Mouse (Mus musculus): ENCODE measurements around the gene Akap2. TPM values are rescaled to one million over a fixed set of nuclear protein-coding genes. Genes with fewer than 3 reads are reported as not detected.

The Akap2 gene
- polyA plus RNA-seq, 1 experiment from 2014 or later, result 99.3 TPM

DNA sequence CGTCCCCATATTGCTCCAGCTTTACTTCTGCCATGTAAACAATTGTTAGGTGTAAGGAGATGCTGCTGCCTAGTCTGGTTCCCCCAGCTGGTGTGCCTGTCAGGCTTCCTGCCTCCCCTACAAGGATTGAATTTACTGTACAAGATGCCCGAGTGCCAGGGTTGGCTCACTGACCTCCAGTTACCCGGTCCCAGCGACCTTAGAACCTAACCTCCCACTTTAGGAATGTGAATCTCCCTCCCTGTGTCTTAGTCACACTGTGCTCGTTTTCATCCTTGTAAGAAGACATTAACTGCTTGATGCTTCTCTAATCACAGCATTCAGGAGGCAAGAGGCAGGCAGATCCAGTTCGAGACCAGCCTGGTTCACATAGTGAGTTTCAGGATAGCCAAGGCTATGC, 143.7 kb downstream of the Akap2 start:
- no peak for DNase-seq (ENCODE audit: low read depth, low spot score)
- H3K27me3 ChIP-seq, result no peaks in the 10 kb centered on the region
- CTCF ChIA-PET, result no interaction called here
- ATAC-seq, result peak; percentile 44
- in situ Hi-C loops (cut with MboI; ENCODE audit: low pct_unique_long_range_greater_than_20kb), result no loop called here
- TF ChIP-seq CTCF (IDR thresholded peaks at IDR 0.05), result no peak
- POLR2A ChIA-PET, result no interaction called here

DNA sequence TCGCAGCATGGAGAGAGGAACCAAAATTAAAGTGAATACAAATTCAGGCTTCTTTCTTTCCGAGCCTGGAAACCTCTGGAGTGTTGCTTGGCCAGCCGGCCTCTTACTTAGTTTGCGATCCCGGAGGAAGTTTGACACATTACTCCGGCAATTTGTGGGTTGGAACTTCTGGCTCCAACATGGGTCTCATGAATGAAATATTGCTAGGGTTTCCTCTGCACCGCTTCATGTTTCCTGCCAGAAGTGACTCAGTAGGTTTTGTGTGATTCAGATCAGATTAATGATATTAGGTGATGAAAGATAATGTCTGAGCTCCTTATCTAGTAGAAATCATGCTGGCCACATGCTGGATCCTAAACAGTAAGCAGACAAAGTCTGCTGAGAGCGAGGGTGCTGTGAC, 144.4 kb downstream of the Akap2 start:
- no peaks in the 10 kb centered on the region for H3K27me3 ChIP-seq
- DNase-seq (ENCODE audit: low read depth, low spot score) (no peak), ATAC-seq (no peak)
- in situ Hi-C loops (cut with MboI; ENCODE audit: low pct_unique_long_range_greater_than_20kb), result no loop called here
- POLR2A ChIA-PET, result interaction anchor here (0.8 kb wide), 1 partner anchor 16 kb away, joined by 3 read pairs; no protein-coding TSS in a partner anchor
- no peak for TF ChIP-seq CTCF (IDR thresholded peaks at IDR 0.05)
- CTCF ChIA-PET, result no interaction called here

DNA sequence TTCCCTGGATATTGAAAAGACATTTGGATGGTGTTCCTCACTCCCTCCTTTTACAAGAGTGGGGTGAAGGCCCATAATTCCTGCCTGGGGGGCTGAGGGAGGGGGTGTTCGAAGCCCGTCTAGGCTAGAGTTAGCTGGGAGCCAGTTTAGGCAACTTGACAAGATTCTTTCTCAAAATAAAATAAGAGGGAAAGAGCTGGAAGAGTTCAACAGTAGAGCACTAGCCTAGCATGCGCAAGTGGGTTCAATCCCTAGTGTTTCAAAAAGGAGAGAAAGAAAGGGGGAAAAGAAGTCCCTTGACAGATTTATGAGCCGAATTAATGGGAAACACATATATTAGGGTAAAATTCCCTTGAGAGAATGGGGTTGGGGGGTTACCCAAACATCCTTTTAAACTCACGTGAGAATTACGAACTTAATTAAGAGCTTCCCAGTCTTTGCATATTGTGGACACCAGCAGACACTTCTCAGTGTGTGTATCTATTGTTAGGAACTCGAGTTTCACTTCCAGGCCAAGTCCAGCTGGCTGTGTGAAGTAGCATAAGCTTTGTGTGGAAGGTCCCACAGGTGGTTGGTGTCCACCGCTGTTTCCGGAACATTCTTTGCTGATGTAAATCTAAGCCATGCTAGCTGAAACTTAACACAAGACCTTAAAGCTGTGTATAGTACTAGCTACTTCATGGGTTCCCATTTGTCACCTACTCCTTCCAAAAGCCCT, 145.0 kb downstream of the Akap2 start:
- ChIA-PET POLR2A (interaction anchor here (0.8 kb wide), 1 partner anchor 16 kb away, joined by 3 read pairs; no protein-coding TSS in a partner anchor), CTCF (no interaction called here)
- no peak for DNase-seq (ENCODE audit: low read depth, low spot score)
- no peak for ATAC-seq
- in situ Hi-C loops (cut with MboI; ENCODE audit: low pct_unique_long_range_greater_than_20kb), result no loop called here
- TF ChIP-seq CTCF (IDR thresholded peaks at IDR 0.05), result no peak
- H3K27me3 ChIP-seq, result no peaks in the 10 kb centered on the region

DNA sequence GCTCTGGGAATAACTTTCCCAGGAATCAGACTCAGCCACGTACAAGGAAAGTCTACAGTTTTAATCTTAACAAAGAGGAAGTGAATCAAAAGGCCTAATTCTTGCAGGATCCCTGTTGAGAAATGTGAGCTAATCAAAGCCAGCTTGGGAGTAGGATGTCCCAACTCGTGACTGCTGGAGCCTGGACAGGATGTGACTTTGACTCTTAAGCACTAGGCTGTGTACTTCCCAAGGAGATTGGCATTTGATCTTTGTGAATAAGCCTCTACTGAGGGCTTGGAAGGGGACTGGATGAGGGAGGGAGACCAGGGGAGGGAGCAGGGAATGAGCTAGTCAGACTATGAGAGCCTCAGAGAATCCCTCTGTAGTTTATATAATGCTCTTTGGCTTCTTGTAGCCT, 148.6 kb downstream of the Akap2 start:
- no peaks in the 10 kb centered on the region for H3K27me3 ChIP-seq
- ChIA-PET POLR2A (no interaction called here), CTCF (interaction anchor here (1.1 to 2.8 kb wide), 2 partner anchors 12 to 38 kb away, joined by 4 to 9 read pairs; no protein-coding TSS in a partner anchor)
- DNase-seq (ENCODE audit: low read depth, low spot score), result no peak
- TF ChIP-seq CTCF (IDR thresholded peaks at IDR 0.05), result no peak
- in situ Hi-C loops (cut with MboI; ENCODE audit: low pct_unique_long_range_greater_than_20kb), result loop anchor here (5.0 kb wide), 1 partner anchor 84 kb away; no protein-coding TSS in a partner anchor
- peak; percentile 31 for ATAC-seq

DNA sequence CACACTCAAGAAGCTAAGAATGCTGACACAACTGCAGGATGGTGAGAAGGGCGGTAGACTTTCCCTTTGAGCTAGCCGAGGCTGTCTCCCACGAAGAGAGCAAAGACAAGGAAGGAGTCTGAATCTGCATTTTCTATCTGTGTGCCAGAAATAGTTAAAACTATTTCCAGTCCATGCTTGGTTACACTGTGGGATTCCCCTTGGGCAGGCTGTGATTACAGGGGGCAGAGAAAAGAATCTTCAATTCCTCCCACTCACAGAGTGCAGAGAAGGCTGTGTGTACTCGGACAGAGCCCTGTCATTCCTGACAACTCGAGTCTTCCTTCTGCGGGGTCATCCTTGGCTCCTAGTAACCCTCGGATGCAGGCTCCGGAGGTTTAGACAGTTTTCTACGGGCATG, 149.5 kb downstream of the Akap2 start:
- CTCF ChIA-PET, result interaction anchor here (1.1 to 2.8 kb wide), 2 partner anchors 11 to 37 kb away, joined by 4 to 9 read pairs; no protein-coding TSS in a partner anchor
- DNase-seq (ENCODE audit: low read depth, low spot score) (no peak), ATAC-seq (peak; percentile 60)
- no peak for TF ChIP-seq CTCF (IDR thresholded peaks at IDR 0.05)
- in situ Hi-C loops (cut with MboI; ENCODE audit: low pct_unique_long_range_greater_than_20kb), result loop anchor here (5.0 kb wide), 1 partner anchor 85 kb away; no protein-coding TSS in a partner anchor
- POLR2A ChIA-PET, result interaction anchor here (0.9 kb wide), 1 partner anchor 85 kb away, joined by 3 read pairs; no protein-coding TSS in a partner anchor
- H3K27me3 ChIP-seq, result no peaks in the 10 kb centered on the region

DNA sequence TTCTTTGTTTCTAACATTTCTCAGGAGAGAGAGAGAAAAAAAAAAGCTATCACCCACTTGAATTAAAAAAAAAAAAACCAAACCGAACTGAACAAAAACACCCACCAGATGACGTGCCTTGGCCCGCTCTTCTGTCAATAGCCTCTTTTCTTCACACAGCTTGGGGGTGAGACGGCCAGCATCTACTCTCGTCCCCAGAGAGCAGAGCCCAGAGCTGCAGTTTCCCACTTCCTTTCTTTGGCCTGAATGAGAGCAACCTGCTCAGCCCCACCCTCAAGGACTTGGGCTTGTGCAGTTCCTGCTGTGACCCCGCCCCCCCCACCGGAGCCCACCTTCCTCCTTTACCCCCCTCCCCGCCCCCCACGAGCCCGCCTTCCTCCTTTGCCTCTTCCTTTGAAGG, 150.0 kb downstream of the Akap2 start:
- ChIA-PET CTCF (interaction anchor here (2.8 kb wide), 1 partner anchor 11 kb away, joined by 9 read pairs; no protein-coding TSS in a partner anchor), POLR2A (interaction anchor here (0.9 kb wide), 1 partner anchor 86 kb away, joined by 3 read pairs; no protein-coding TSS in a partner anchor)
- H3K27me3 ChIP-seq, result no peaks in the 10 kb centered on the region
- no peak for DNase-seq (ENCODE audit: low read depth, low spot score)
- ATAC-seq, result no peak
- no peak for TF ChIP-seq CTCF (IDR thresholded peaks at IDR 0.05)
- in situ Hi-C loops (cut with MboI; ENCODE audit: low pct_unique_long_range_greater_than_20kb), result loop anchor here (5.0 kb wide), 1 partner anchor 85 kb away; no protein-coding TSS in a partner anchor

DNA sequence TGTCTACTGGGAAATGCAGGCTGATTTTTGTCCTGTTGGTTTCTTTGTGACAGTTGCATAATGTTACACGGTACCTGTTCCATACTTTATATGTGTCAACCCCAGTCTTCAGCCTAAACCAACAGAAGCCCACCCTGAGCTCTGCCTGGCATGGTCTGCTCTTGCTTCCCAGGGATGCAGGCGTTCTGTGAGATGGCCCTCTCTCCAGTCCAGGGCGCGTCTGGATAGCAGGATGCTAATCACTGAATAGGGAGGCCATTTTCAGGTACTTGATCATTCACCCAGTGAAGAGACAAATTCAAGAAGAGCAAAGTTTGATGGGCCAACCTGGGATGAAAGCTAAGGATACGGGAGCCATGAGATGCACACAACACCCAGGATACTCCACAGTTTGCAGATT, 161.7 kb downstream of the Akap2 start:
- ATAC-seq (no peak), DNase-seq (ENCODE audit: low read depth, low spot score) (no peak)
- CTCF ChIA-PET, result interaction anchor here (1.2 to 2.0 kb wide), 4 partner anchors 14 to 208 kb away, joined by 3 to 7 read pairs (median 4); no protein-coding TSS in a partner anchor
- TF ChIP-seq CTCF (IDR thresholded peaks at IDR 0.05), result no peak
- POLR2A ChIA-PET, result interaction anchor here (0.7 to 1.6 kb wide), 2 partner anchors 17 to 33 kb away, joined by 3 read pairs; no protein-coding TSS in a partner anchor
- no peaks in the 10 kb centered on the region for H3K27me3 ChIP-seq
- in situ Hi-C loops (cut with MboI; ENCODE audit: low pct_unique_long_range_greater_than_20kb), result no loop called here

DNA sequence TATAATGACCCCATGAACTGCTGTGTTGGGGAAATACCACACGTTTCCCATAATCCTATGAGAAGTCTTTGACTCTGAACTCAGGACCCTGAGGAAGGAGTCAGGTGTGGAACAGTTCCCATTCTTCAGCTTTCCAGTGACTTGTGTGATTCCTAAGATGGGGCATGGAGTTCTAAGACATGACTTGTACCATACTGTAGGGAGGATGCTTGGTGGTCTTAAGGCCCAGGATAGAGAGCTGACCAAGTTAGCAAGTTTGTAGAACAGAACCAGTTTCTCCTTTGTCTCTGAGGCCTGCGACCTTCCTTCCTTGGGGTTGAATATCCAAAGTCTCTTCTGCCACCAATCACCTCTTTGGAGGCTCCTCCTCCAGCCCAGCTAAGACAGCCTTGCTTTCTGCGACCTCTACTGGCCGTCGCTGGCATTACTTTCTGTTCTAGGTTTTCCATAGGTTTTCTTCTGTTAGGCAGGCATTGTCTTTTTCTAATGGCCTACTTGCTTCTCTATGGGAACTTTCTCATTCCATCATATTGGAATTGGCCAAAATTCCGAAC, 162.4 kb downstream of the Akap2 start:
- POLR2A ChIA-PET, result no interaction called here
- CTCF ChIA-PET, result interaction anchor here (1.2 to 1.6 kb wide), 2 partner anchors 15 to 209 kb away, joined by 3 to 7 read pairs; no protein-coding TSS in a partner anchor
- peak; percentile 68 for TF ChIP-seq CTCF (IDR thresholded peaks at IDR 0.05)
- no peak for ATAC-seq
- H3K27me3 ChIP-seq, result no peaks in the 10 kb centered on the region
- in situ Hi-C loops (cut with MboI; ENCODE audit: low pct_unique_long_range_greater_than_20kb), result no loop called here
- DNase-seq (ENCODE audit: low read depth, low spot score), result no peak

DNA sequence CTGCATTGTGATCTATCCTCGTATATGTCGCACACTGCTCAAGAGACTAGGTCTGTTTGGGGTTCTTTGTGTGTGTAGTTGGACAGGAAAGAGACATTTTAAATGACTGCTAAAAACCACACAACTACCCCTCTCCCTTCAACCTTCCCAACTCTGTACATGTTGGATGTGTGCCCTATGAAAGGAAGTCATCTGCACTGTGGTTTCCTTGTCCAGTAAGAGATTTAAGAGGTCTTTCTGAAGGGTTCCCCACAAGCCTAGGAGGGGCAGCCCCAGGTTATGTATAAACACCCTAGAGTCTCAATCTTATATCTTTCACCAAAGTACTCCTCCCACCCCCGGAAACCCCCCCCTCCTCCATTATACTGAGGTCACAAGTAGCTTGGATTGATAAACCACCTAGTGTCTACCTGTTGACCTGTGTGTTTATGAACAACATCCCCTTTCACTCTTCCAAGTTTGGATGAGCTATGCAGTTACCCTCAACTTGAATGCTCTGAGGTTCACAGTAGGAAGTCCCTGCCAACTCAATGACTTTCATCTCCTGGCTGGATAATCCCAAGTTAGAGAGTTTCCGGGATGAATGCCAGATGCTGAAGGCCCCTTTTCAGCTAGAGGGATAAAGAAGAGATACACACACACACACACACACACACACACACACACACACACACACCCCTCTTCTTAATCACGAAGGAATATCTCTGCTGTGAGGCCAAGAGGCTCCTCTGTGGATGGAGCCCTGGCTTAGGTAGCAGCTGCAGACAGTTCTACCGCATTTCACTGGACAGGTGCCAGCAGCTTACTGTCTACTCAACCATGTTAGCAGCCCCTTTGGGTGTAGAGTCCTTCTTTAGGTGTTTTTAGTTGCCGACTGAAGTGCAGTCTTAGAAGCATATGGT, 166.3 kb downstream of the Akap2 start:
- ChIA-PET CTCF (interaction anchor here (0.8 to 1.4 kb wide), 3 partner anchors 24 to 221 kb away, joined by 3 to 5 read pairs (median 4); no protein-coding TSS in a partner anchor), POLR2A (interaction anchor here (0.6 to 1.1 kb wide), 2 partner anchors 11 to 169 kb away, joined by 3 read pairs; no protein-coding TSS in a partner anchor)
- TF ChIP-seq CTCF (IDR thresholded peaks at IDR 0.05), result no peak
- DNase-seq (ENCODE audit: low read depth, low spot score) (no peak), ATAC-seq (no peak)
- no peaks in the 10 kb centered on the region for H3K27me3 ChIP-seq
- in situ Hi-C loops (cut with MboI; ENCODE audit: low pct_unique_long_range_greater_than_20kb), result no loop called here

DNA sequence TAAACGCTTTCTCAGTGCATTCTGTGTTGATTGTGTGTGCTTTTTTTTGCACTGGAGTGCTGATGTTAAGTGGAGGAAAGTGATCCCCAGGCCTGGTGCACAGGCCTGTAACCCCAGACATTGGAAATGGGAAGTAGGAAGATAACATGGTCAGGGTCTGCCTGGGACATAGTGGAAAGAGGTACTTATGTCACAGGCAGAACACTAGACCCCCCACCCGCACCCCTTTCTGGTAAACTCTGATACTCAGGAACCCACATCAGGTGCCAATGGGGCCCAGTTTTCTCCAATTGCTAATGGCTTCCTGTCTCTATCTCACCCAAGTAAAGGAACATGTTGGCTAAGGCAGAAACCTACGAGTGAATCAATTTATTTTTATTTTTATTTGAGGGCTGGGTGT, 167.1 kb downstream of the Akap2 start:
- POLR2A ChIA-PET, result no interaction called here
- DNase-seq (ENCODE audit: low read depth, low spot score), result no peak
- in situ Hi-C loops (cut with MboI; ENCODE audit: low pct_unique_long_range_greater_than_20kb), result no loop called here
- ATAC-seq, result no peak
- CTCF ChIA-PET, result interaction anchor here (1.1 to 1.4 kb wide), 2 partner anchors 213 to 216 kb away, joined by 3 to 5 read pairs; no protein-coding TSS in a partner anchor
- no peaks in the 10 kb centered on the region for H3K27me3 ChIP-seq
- no peak for TF ChIP-seq CTCF (IDR thresholded peaks at IDR 0.05)

Data from Patski (cell line).